9 mouse cellular contexts compared by ENCODE assay signal in the genomic region with DNA sequence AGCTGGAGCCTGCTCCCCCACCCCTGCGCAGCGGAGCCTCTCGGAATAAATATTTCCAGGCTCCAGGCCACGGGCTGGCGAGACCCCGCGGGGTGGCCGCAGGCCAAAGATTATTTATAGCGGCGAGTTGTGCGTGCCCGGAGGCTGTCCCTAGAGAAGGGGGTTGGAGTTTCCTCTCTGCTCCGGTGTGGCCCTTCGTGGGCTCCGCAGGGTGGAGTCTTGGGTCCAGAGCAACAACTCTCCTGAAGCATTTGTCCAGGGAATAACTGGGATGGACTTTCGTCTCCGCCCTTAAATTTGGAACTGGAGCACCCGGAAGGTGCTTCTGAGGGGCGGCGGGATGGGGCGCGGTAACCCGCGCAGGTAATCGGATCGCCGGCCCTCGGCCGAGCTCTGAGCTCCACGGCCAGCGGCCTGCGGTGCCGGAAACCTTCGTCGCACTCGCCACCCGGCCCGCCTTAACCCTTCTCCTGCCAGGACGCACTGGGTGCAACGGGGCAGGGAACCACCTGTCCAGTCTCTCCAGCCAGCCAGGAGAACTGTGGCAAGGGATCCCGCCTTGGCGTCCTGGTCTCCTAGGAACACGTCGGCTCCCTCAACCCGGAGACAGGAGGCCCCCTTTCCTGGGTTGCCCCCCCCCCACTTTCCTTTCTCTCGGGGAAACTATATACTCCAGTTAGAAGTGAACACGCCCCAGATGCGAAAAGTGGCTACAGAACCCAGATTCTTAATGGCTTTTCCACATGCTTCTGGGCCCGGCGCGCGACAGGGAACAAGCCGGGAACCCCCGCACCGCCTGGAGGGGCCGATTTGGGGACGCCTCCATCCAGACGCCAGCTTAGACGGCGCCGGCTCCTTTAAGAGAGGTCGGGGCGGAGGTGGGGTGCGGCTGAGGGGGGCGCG. TPM values are rescaled to one million over a fixed set of nuclear protein-coding genes. Genes with fewer than 3 reads are reported as not detected.
DNase-seq lines count a peak whose midpoint lies in the region; ATAC-seq lines count a peak whose summit lies in the region.
"Had no signal": no experiment of that assay in that cellular context is flagged by ENCODE, and none has a peak within 500 bp of the region (broad histone marks: within the 10 kb centered on the region; RNA-seq: fewer than 3 reads in every experiment).

No protein-coding gene starts in this region.

- H3K9me3 ChIP-seq in hindbrain, embryonic 11.5 days (ENCODE audit: control insufficient read depth, low read length), result no peaks in the 10 kb centered on the region
- H3K9me3 ChIP-seq in neural tube, embryonic 15.5 days (replicated peaks), result no peaks in the 10 kb centered on the region

- no peak for ATAC-seq in hindbrain, embryonic 11.5 days (ENCODE audit: low FRiP score)
- no peak for ATAC-seq in neural tube, embryonic 15.5 days (ENCODE audit: low FRiP score)
- ATAC-seq: Patski had no signal

- H3K27me3 ChIP-seq in hindbrain, embryonic 11.5 days (ENCODE audit: control insufficient read depth, insufficient read depth, low read length), result peaks cover 91% of the 10 kb centered on the region
- peaks cover 95% of the 10 kb centered on the region for H3K27me3 ChIP-seq in neural tube, embryonic 15.5 days (replicated peaks)
- H3K27me3 ChIP-seq: Patski had no signal

- H3K27ac ChIP-seq in hindbrain, embryonic 11.5 days (ENCODE audit: low read depth, low read length), result peak overlapping the region; percentile 51; the same call in 1 of the 2 replicates
- no peak overlapping the region for H3K27ac ChIP-seq in neural tube, embryonic 15.5 days (replicated peaks)

- H3K4me2 ChIP-seq in hindbrain, embryonic 11.5 days (replicated peaks; ENCODE audit: low read depth, low read length), result peak overlapping the region; percentile 88
- peak overlapping the region; percentile 94 for H3K4me2 ChIP-seq in neural tube, embryonic 15.5 days

- no peaks in the 10 kb centered on the region for H3K36me3 ChIP-seq in hindbrain, embryonic 11.5 days (ENCODE audit: control insufficient read depth, insufficient read depth, low read length)
- no peaks in the 10 kb centered on the region for H3K36me3 ChIP-seq in neural tube, embryonic 15.5 days

- under 1% methylated on average over 66 of the region's 66 CpGs for WGBS in hindbrain, embryonic 11.5 days
- WGBS in neural tube, embryonic 15.5 days, result under 1% methylated on average over 66 of the region's 66 CpGs

- H3K4me3 ChIP-seq in hindbrain, embryonic 11.5 days (ENCODE audit: low read depth, low read length), result peak overlapping the region; percentile 55
- peak overlapping the region; percentile 33 for H3K4me3 ChIP-seq in neural tube, embryonic 15.5 days (replicated peaks)

- H3K9ac ChIP-seq in hindbrain, embryonic 11.5 days (ENCODE audit: low read depth, low read length), result peak overlapping the region; percentile 71
- H3K9ac ChIP-seq in neural tube, embryonic 15.5 days (replicated peaks), result 0 out of 2 replicates have a peak overlapping the region, but pooled peaks have one; percentile 6

- peaks cover 13% of the 10 kb centered on the region for H3K4me1 ChIP-seq in hindbrain, embryonic 11.5 days (replicated peaks; ENCODE audit: control insufficient read depth, insufficient read depth, low read length)
- peaks cover 72% of the 10 kb centered on the region for H3K4me1 ChIP-seq in neural tube, embryonic 15.5 days

- peak; percentile 22 for DNase-seq in right cerebral cortex, postnatal 25 days
- DNase-seq in right cerebral cortex, adult 18-20 months, result no peak
- peak; percentile 84 for DNase-seq in gastrocnemius, adult 18-20 months (ENCODE audit: low spot score)
- peak; percentile 65 for DNase-seq in hindbrain, embryonic 11.5 days (ENCODE audit: low spot score)
- peak; percentile 3 for DNase-seq in liver
- no peak for DNase-seq in layer of hippocampus, postnatal 36 days
- DNase-seq in layer of hippocampus, adult 11-12 months (ENCODE audit: low spot score), result no peak

RNA-seq across cellular contexts. Expression of gene Cyp26b1, which starts 8.7 kb away (rescaled TPM):
- total RNA-seq in gastrocnemius, adult 18-20 months (2021), result 1 to 10 TPM; 1.1 to 2.1 TPM
- polyA plus RNA-seq in hindbrain, embryonic 11.5 days (2014; fragmentation: Nextera tagmentation; extraction: Ambion mirVana), result 19.2 and 19.4 TPM in 2 replicates
- polyA plus RNA-seq in neural tube, embryonic 15.5 days (2015; fragmentation: Nextera tagmentation; extraction: Ambion mirVana), result 10.2 and 11.6 TPM in 2 replicates
- total RNA-seq in layer of hippocampus, postnatal 36 days (2021), result 10 to 100 TPM; 10.5 to 10.7 TPM

Comparison
In these comparisons a context has a peak if more than half of its experiments do, and no peak if none do; other contexts are left out.
1. DNase-seq: peak in right cerebral cortex, postnatal 25 days (single experiment), gastrocnemius, adult 18-20 months (single experiment), hindbrain, embryonic 11.5 days (single experiment) and liver (single experiment); none in right cerebral cortex, adult 18-20 months (single experiment), layer of hippocampus, postnatal 36 days (0 of 2) and layer of hippocampus, adult 11-12 months (single experiment).